Comparison of ENCODE assay signal across 12 mouse cellular contexts in genomic region chr15:94776119-94777069, GRCm38 (mm10).
DNase-seq lines count a peak whose midpoint lies in the region; ATAC-seq and TF ChIP-seq lines count a peak whose summit lies in the region.
"Had no signal": no experiment of that assay in that cellular context is flagged by ENCODE, and none has a peak within 500 bp of the region (broad histone marks: within the 10 kb centered on the region; RNA-seq: fewer than 3 reads in every experiment).

No protein-coding gene starts in this region.

- DNase-seq in Muller cell, postnatal 12 days (ENCODE audit: inconsistent ontology term) = peak; percentile 16
- DNase-seq in brain, adult 2 months (ENCODE audit: low read depth, low spot score) = peak; percentile 75
- peak; percentile 58 for DNase-seq in forebrain, embryonic 14.5 days (ENCODE audit: low spot score)
- DNase-seq in yolk sac, embryonic 10.5 days (ENCODE audit: low spot score) = no peak
- DNase-seq in lung, postnatal 0 days (ENCODE audit: low spot score) = no peak
- no peak for DNase-seq in lung, postnatal 10 days
- DNase-seq: adrenal gland, postnatal 36 days; cerebellum, postnatal 25 days; gastrocnemius, postnatal 14 days; heart, postnatal 36 days had no signal

- TF ChIP-seq EP300 in lung, postnatal 0 days (IDR thresholded peaks at IDR 0.05) = no peak

- H3K27ac ChIP-seq in forebrain, embryonic 14.5 days (ENCODE audit: low read depth, low read length) = no peak overlapping the region
- H3K27ac ChIP-seq in limb, embryonic 12.5 days = no peak overlapping the region
- H3K27ac ChIP-seq in lung, postnatal 0 days (ENCODE audit: low read length) = no peak overlapping the region
- H3K27ac ChIP-seq: macrophage had no signal

- no peaks in the 10 kb centered on the region for H3K27me3 ChIP-seq in forebrain, embryonic 14.5 days (replicated peaks; ENCODE audit: control insufficient read depth, insufficient read depth, low read length)
- no peaks in the 10 kb centered on the region for H3K27me3 ChIP-seq in limb, embryonic 12.5 days
- H3K27me3 ChIP-seq in lung, postnatal 0 days (replicated peaks; ENCODE audit: insufficient read depth, low read length) = no peaks in the 10 kb centered on the region

- H3K9me3 ChIP-seq in forebrain, embryonic 14.5 days (replicated peaks; ENCODE audit: control insufficient read depth, low read length) = 0 out of 2 replicates have a peak, but pooled peaks cover 3% of the 10 kb centered on the region
- H3K9me3 ChIP-seq in limb, embryonic 12.5 days = no peaks in the 10 kb centered on the region
- no peaks in the 10 kb centered on the region for H3K9me3 ChIP-seq in lung, postnatal 0 days (ENCODE audit: low read length)

- no peak for TF ChIP-seq CTCF in lung, postnatal 0 days (IDR thresholded peaks at IDR 0.05)

- WGBS in forebrain, embryonic 14.5 days = 65% methylated on average over 17 of the region's 17 CpGs
- WGBS in limb, embryonic 12.5 days = 53% methylated on average over 17 of the region's 17 CpGs
- 56% methylated on average over 17 of the region's 17 CpGs for WGBS in lung, postnatal 0 days

- peaks cover 2% of the 10 kb centered on the region; the same call in 1 of the 2 replicates for H3K4me1 ChIP-seq in forebrain, embryonic 14.5 days (ENCODE audit: control insufficient read depth, insufficient read depth, low read length)
- H3K4me1 ChIP-seq in limb, embryonic 12.5 days (replicated peaks) = peaks cover 8% of the 10 kb centered on the region; the same call in 1 of the 2 replicates
- H3K4me1 ChIP-seq in lung, postnatal 0 days (ENCODE audit: insufficient read depth, low read depth, low read length) = no peaks in the 10 kb centered on the region

- no peak overlapping the region for H3K9ac ChIP-seq in forebrain, embryonic 14.5 days (ENCODE audit: low read length)
- H3K9ac ChIP-seq in limb, embryonic 12.5 days (replicated peaks) = no peak overlapping the region
- no peak overlapping the region for H3K9ac ChIP-seq in lung, postnatal 0 days (replicated peaks; ENCODE audit: low read depth)

- no peak overlapping the region for H3K4me2 ChIP-seq in forebrain, embryonic 14.5 days (ENCODE audit: low read length)
- peak overlapping the region; percentile 23 for H3K4me2 ChIP-seq in limb, embryonic 12.5 days
- H3K4me2 ChIP-seq in lung, postnatal 0 days (replicated peaks; ENCODE audit: low read depth, low read length) = no peak overlapping the region

- no peak overlapping the region for H3K4me3 ChIP-seq in forebrain, embryonic 14.5 days (ENCODE audit: low read depth, low read length)
- H3K4me3 ChIP-seq in limb, embryonic 12.5 days (replicated peaks) = no peak overlapping the region
- no peak overlapping the region for H3K4me3 ChIP-seq in lung, postnatal 0 days (ENCODE audit: low read depth, low read length)

- no peaks in the 10 kb centered on the region for H3K36me3 ChIP-seq in forebrain, embryonic 14.5 days (ENCODE audit: control insufficient read depth, insufficient read depth, low read length)
- no peaks in the 10 kb centered on the region for H3K36me3 ChIP-seq in limb, embryonic 12.5 days
- H3K36me3 ChIP-seq in lung, postnatal 0 days (ENCODE audit: insufficient read depth, low read length) = no peaks in the 10 kb centered on the region

- peak; percentile 46; the same call in 1 of the 2 replicates for ATAC-seq in forebrain, embryonic 14.5 days
- ATAC-seq in limb, embryonic 12.5 days (ENCODE audit: insufficient number of reproducible peaks, insufficient read depth, low FRiP score, low TSS enrichment, low read depth) = peak; percentile 59
- ATAC-seq in lung, postnatal 0 days = no peak

Comparison
In these comparisons a context has a peak if more than half of its experiments do, and no peak if none do; other contexts are left out.
1. DNase-seq: peak in Muller cell, postnatal 12 days (single experiment), brain, adult 2 months (single experiment) and forebrain, embryonic 14.5 days (single experiment); none in yolk sac, embryonic 10.5 days (single experiment), lung, postnatal 0 days (single experiment) and lung, postnatal 10 days (single experiment).